Mouse (Mus musculus): ENCODE results near the gene Ddrgk1.

Gene Ddrgk1

DNA sequence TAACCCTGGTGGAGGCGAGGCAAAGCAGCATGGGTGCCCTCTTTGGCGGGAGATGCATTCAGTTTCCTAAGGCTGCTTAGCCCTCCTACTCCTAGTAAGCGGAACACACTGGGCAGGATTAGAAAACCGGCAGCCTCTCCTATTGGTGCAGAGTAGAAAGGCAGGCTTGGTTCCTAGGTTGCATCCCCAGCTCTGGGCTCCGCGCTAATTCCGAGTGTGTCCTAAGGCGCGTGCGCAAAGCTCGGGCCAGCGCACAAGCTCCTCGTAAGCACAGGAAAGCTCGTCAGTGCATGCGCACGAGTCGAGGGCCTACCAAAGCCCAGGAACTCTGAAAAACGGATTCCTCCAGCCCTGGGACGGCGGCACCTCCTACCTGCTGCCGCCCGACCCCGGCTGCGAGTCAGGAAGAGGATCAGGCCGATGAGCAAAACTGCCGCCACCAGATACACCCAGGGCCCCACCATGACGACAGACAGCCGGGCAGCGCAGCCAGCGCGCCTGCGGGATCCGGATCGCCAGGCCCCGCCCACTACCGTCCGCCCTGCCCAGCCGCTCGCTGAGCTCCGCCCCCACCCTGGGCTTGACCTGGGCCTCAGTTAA is at the start of gene Ddrgk1:
Gene Ddrgk1, minus strand, starts transcription at position 558 of the 600 bp plus-strand sequence.
- DNase-seq (ENCODE audit: low spot score in 2 of 2): peak; percentile 89 to 90

DNA sequence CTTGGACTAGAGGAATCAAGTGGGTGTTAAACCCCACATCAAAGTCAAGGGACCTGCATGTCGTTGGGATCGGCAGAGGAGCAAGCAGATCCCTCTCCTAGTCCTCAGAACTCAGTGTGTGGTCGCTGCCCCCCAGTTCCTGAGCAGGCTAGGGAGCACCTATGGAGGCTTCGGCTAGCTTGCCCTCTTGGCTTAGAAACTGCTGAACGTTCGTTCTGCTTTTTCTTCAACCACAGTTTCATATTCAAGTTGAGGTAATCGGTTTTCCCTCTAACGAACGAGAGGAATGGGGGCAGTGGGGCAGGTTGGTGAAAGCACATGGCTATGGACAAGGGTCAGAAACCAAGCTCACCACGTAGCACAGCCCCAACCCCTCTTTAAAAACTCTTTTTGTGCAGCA is 42.6 kb upstream of the Ddrgk1 start:
- DNase-seq (ENCODE audit: low spot score in 2 of 2): no peak

DNA sequence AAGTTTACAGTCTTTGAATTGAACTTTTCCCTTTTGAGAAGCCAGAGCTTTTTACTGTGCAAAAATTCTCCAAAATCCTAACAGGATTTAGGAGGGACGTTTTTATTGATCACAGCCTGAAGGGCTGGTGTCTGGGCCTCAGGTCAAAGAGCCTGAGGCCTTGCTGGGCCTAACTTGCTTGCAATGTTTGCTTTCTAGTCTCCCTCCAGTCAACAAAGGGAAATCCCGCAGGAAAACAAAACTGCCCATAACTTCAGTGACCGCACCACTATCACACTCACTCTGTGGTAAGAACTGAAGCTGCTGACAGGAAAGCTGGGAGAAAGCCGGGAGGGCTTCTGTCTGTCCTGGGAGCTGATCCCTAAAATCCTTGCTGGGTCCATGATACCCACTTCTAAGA is 42.1 kb upstream of the Ddrgk1 start:
- DNase-seq (ENCODE audit: low spot score in 2 of 2): no peak

DNA sequence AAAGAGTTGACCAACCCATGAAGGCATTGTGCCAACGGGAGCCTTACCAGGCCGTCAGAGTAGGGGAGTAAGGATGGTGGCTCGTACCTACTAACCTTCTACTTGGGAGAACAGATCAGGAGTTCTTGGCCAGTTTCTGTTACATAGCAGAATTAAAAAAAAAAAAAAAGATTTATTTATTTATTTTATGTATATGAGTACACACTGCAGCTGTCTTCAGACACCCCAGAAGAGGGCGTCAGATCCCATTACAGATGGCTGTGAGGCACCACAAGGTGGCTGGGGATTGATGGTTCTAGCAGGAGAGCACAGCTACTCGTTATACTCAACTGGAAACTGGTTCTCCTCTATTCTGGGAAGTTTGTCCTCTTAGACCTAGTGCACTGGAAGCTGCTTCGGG is 40.7 kb upstream of the Ddrgk1 start:
- no peak for DNase-seq (ENCODE audit: low spot score in 2 of 2)

DNA sequence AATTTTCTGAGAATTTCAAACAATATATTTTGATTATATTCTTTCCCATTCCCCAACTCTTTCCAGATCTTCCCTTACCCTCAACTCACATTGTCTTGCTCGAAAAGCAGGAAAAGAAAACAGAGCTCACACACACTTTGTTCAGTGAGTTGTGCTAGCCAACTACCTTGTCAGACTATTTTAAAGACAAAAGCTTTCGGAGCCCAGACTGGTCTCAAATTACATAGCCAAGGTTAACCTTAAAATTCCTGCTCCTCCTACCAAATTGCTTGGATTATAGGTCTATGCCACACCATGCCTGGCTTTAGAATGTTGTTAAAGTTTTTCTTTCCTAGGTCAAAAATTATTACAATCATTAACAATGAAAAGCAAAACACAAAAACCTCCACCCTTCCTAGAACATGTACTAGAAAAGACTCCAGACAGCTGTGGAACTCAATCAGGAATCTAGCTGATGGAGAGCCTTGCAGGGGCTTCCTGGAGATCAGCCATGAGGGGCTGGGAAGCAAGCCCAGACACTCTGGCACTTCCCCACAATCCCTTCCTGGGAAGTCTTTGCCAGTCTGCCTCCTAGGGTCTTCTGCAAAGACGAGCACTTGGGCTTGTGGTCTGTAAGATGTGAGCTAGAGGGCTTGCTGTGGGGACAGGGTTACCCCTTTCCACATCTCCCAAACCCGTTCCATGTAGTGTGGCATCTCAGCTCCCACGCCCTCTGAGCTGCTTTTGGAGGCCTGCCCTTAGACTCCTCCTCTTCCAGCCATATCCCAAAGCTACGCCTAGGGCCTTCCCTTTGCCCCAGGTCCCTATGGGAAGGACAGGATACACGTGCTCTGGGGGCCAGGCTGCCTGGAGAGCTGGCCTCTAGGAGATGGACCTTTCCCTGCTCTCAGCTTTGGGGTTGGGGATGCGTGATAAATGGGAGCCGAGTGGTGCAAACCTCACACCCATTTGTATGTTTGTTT is 39.9 kb upstream of the Ddrgk1 start:
- DNase-seq (ENCODE audit: low spot score in 2 of 2): no peak

DNA sequence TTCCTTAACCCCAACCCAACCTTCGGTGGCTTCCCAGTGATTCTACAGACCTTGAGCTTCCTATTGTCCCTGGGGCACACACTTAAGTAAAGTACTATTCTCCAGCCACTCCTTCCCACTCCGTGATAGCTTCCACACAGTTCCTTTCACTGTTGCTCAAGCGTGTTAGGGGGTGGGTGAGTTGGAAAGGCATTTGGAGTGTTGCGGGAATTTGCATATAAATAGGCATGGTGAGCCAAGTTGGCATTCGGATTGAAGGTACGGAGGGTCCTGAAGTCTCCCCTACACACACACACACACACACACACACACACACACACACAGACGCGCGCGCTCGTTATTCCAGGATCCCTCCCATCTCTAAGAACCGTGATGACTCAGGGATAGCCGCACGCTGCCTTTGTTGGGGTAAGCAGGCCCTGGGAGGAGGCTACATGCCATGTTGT is 33.4 kb upstream of the Ddrgk1 start:
- DNase-seq (ENCODE audit: low spot score in 2 of 2): no peak

DNA sequence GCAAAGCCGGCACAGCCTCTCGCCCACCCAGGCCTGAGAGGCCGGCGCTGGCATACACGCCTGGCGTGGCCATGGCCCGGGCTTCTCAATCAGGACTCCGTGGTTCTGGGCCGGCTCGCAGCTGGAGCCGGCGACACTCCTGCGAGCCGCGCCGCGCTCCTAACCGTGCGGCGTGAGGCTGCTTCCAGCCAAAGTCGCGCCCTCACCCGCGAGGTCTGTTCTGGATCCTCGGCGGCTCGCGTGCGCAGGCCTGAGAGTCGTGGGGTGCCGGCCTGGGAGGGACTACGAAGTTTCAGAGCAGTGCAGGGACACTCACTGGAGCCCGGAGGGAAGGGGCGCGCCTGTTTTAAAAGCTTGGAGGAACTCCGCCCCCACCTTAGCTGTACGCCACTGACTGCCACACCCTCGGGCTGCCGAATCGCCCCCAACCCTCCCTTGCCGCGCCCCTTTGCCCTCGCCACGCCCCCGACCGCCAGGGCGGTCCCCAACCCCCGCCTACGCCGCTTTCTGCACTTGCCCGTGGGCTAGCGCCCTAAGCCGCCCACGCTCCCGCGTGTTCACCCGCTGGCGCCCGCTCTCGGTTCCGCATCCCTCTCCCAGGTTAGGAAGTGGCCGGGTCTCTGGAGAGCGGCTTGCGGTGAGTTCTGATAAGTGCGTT is 32.8 kb upstream of the Ddrgk1 start, which contains the start of gene Slc4a11:
Gene Slc4a11, minus strand, starts transcription at position 367 of the 658 bp plus-strand sequence.
- peak; percentile 52 to 72 for DNase-seq (ENCODE audit: low spot score in 2 of 2)

DNA sequence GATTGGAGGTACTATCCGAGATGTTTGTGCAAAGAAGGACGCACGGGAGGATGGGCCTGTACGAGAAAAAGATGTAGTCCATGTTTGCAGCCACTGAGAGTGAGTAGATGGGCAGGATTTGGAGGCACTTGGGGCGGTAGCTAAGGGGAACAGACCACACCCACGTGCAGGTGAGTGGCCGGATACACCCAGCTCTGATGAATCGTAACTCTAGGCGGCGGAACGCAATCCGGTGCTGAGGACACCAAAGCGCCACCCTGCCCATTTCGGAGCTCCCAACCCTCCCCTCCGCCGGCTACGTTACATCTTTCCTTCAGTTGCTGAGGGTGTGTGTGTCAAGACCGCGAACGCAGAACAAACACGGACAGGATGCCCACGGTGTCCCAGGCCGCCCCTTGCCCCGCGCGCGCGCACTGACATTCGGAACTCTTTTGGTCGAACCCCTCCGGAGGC is 32.3 kb upstream of the Ddrgk1 start:
- no peak for DNase-seq (ENCODE audit: low spot score in 2 of 2)

DNA sequence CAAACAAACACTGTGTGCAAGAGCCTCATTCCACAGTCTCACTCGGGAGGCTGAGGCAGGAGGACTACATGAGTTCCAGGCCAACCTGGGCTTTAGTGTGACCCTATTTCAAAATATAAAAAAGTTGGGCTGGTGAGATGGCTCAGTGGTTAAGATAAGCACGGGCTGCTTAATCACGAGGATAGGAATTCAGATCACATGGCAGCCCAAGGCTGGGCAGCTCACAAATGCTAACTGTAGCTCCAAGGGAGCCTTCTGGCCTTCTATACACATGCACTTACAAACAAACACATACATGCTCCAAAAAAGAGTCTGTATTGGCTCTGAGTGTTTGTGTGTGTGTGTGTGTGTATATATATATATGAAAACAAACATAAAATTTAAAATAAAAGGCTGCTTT is 29.1 kb upstream of the Ddrgk1 start:
- DNase-seq (ENCODE audit: low spot score in 2 of 2): no peak

DNA sequence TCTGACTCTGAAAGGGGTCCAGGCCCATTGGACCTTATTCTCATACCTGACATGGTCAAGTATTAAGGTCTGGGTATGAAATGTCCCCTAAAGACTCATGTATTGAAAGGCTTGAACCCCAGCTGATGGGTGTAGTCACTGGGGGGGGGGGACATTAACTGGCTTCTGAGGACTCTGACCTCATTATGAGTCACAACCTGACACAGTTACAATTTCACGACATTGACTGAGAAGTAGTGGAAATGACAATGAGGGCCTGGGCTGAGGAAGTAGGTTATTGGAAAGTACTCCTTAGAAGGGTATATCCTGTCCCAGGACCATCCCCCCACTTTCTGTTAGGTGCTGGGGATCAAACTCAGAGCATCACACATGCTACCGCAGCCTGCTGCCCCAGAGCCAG is 24.6 kb upstream of the Ddrgk1 start:
- DNase-seq (ENCODE audit: low spot score in 2 of 2): no peak

DNA sequence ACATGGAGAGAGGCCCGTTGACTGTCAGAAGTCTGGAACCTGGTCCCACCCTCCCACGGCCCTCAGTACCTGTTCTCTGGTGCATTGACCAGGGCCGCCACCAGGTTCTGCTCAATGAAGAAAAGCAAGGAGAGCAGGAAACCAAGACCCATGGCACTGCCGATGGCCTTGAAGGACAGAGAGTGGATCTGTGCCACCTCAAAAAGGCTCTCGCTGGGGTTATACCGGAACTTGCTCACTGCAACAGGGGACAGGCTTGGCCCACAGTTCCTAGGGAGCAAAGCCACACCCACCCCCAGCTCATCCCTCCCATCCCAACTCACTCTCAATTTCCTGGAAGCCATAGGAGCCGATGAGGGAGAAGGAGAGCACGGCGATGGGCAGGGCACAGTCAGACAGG is 21.0 kb upstream of the Ddrgk1 start:
- no peak for DNase-seq (ENCODE audit: low spot score in 2 of 2)

DNA sequence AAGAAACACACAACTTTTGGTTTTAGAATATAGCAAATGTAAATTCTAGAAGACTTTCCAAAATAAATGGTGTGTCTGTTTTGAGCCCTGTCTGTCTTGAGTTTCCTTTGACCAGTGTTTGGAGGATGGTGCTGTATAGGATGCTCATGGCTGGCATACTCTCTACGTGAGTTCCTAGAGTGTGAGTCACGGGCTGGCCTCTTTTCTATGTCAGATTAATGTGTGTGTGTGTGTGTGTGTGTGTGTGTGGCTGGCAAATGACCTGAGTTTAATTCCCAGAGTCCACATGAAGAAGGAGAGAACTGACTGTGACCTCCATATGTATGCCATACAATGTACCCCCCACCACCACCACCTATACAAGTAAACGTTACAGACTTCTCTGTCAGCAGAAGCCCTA is 17.1 kb upstream of the Ddrgk1 start:
- no peak for DNase-seq (ENCODE audit: low spot score in 2 of 2)

DNA sequence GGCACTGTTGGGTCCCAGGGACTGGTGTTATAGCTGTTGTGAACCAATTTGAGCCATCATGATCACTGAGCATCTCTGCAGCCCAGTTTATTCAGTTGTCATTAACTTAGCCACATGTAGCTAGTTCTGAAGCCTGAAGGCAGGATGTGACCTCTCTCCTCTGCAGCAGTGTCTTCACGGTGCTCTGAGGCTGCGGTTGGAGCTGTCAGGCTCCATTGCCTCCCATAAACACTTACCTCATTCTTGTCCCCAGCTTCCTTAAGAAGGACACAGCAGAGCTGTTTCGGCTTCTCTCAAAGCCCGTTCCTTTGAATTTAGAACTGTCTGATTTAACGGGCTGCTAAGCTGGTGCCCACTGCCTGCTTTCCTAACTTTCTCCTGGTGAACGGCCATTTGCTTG is 15.4 kb upstream of the Ddrgk1 start:
- no peak for DNase-seq (ENCODE audit: low spot score in 2 of 2)

DNA sequence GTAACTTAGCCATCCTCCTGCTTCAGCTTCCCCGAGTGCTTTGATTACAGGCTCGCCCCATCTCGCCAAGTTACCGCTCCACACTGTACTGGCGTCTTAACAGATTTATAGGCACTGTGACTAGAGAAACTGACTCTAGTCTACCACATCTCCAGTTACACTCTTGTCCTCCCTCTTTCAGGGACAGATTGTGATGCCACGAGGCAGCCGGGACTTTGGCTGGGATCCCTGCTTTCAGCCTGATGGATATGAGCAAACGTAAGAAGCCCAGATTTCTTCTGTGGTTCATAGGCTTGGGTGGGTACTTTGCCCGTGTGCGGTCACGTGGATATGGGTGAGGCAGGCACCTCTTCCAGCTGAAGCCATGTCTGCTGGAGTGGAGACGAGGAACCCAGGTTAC is 14.7 kb upstream of the Ddrgk1 start:
- DNase-seq (ENCODE audit: low spot score in 2 of 2): no peak

DNA sequence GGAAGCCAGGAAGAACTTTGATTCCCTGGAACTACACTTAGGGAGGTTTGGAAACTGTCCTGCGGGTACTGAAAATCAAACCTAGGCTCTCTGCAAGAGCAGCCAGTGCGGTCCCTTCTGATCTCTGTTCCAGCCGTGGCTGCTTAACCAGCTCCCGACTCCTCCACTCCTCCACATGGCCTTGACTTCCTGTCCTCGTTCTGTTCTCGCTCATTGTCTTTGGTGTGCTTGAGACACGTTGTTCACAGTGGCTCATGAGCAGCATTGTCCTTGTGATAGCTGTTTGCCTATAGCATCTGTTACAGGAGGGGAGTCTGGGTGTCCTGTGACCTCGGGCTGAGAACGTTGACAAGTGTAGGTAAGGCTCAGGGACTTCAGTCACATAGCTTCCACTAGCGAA is 12.8 kb upstream of the Ddrgk1 start:
- no peak for DNase-seq (ENCODE audit: low spot score in 2 of 2)

DNA sequence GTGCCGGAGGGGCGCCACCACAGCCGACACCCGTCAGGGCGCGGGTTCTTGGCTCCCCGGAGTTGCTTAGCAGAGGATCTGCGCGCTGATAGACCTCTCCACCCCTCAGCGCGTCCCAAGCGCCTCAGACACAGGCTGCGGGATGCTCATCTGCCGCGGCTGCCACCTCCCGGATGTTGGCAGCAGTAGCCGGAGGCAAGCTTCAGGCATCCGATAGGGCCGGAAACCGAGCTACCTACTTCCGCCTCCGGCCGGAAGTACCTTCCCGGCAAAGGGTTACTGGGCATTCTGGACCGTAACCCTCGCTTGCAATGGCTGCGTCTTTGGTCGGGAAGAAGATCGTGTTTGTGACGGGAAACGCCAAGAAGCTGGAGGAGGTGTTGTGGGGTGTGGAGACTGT is 3.1 kb upstream of the Ddrgk1 start, which contains the start of gene Itpa:
Gene Itpa, plus strand, starts transcription at position 52 of the 400 bp plus-strand sequence.
- DNase-seq (ENCODE audit: low spot score in 2 of 2): peak; percentile 79 to 82

DNA sequence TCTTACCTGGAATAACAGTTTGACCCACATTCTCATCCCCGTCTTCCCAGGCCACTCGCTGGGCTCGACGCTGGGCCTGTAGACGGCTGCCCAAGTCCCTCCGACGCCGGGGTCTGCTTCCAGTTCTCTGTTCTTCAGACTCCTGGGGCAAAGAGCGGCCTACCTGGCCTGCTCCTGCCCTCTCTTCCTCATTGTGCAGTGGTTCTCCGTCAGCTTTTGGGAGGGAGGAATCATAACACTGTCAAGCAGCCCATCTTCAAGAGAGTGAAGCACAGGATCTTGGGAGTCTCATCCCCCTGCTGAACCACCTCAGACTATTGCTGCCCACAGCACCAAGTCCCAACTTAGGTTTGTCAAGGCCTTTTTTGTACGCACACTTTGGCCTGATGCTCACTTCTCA is 1.1 kb downstream of the Ddrgk1 start:
- no peak for DNase-seq (ENCODE audit: low spot score in 2 of 2)

DNA sequence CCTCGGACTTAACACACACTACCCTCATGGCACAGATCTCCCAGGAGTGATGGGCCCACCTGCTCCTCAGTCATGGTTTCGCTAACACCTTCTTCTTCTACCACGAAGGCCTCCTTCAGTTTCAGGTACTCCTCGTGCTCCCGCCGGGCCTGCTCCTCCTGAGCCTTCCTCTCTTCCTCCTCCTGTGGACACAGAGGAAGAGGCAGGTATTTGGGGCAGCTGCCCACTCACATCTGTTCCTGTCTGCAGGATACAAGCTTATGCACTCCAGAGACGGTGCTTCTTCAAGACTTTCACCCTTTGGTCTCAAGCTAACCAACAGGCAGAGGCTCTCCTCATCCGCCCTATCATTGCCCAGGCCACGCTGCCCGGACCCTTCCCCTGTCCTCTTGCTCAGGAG is 5.9 kb downstream of the Ddrgk1 start:
- no peak for DNase-seq (ENCODE audit: low spot score in 2 of 2)

DNA sequence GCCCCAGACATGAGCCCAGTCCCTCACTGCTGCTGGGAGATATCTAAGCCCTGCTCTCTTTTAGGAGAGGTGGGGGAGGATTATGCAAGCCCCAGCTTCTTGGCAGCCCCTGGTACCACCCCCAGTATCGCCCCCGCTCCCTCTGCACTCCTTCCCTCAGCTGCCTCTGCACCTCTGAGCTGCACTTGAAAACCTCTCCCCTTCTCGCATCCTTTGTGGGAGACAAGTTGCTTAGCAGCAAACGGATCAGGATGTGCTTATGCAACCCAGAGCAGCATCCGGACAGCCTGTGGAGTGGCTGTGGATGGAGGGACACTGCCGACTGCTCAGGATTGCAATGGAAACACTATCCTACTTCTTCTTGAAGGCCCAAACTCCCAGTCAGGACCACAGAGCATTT is 6.9 kb downstream of the Ddrgk1 start:
- DNase-seq (ENCODE audit: low spot score in 2 of 2): no peak

DNA sequence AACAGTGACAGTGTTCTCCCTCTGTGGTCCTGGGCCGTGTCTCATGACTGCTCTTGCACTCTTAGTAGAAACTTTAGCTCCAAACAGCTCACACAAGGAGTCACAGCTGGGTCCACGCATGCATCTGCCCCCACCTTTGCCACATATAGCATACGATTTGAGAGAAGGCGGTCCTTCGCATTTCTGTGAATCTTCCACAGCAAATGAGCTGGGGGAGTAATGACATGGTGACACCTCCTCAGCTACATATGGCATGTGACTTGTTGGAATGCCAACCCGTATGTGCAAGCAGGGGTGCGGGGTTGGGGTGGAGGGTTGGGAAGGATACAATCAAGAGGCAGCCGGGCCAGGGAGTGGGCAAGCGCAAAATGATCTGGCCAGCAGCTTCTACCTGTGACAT is 7.9 kb downstream of the Ddrgk1 start:
- no peak for DNase-seq (ENCODE audit: low spot score in 2 of 2)

DNA sequence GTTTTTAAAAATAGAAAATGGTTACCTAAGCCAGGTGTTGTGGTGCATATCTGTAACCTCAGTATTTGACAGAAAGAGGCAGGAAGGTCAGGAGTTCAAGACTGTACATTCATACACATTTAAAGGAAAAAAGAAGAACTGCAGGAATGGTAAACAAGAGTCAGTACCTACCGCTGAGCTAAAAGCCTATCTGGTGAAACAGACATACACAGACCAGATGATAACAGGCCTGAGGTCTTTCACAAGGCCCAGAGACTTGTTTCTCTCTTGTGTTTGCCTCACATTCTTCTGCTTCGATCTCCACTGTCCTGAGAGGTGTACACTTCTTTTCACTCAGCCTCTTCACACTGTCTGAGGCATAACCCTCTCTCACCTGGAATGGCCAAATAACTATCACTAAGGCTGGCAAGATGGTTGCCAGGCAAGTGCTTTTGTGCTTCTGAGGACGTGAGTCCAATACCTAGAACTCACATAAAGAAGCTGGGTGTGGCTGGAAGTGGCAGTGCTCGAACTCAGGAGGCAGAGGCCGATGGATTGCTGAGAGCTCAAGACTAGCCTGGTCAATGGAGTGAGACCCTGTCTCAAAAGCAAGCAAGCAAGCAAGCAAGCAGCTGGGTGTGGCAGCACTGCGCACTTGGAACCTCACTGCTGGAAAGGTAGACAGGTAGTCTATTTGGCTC is 8.7 kb downstream of the Ddrgk1 start:
- no peak for DNase-seq (ENCODE audit: low spot score in 2 of 2)

DNA sequence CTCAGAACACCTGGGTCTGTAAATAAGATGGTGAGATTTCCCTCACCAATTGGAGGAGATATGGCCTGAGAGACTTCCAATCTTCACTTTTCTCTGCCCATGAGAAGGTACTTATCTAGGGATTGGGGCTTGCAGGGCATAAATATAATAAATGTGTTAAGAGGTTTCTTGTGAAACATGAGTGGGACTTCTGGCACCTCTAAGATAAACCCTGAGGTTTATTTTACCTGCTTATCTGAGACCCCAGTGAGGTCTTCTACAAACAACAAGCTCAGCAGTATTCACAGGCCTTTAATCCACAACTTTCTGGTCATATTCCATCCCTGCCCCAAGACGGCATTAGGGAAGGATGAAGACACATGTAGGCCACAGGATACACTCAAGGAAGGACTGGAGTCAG is 10.7 kb downstream of the Ddrgk1 start:
- no peak for DNase-seq (ENCODE audit: low spot score in 2 of 2)

Data from urinary bladder, postnatal 4 days (tissue).